Mouse (Mus musculus): ENCODE measurements around the gene Slc22a14. TPM values are rescaled to one million over a fixed set of nuclear protein-coding genes. Genes with fewer than 3 reads are reported as not detected.

Slc22a14 gene
- polyA plus RNA-seq, 1 experiment from 2014 or later, result 0.16 TPM

DNA sequence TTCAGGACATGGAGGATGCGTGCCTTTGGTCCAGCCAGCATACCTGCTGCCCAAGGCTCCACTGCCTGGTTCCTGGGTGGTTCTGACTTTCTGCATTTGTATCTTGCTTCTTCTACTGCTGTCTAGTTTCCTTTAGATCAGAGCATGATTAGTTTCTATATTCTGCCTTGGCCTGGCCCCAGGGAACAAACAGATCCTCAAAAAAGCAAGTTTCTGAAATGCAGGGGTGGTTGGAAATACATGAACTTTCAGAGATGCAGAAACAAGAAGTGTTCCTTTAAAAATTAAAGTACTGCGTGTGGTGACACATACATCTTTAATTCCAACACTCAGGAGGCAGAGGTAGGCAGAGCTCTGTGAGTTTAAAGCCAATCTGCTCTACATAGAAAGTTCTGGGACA is 30.5 kb downstream of the Slc22a14 start:
- H3K27me3 ChIP-seq (replicated peaks; ENCODE audit: control insufficient read depth, insufficient read depth, low read length), result no peaks in the 10 kb centered on the region
- H3K9me3 ChIP-seq (ENCODE audit: control insufficient read depth, low read length), result no peaks in the 10 kb centered on the region
- no peak overlapping the region for H3K4me3 ChIP-seq (ENCODE audit: low read length)
- H3K27ac ChIP-seq (ENCODE audit: low read length), result peak overlapping the region; percentile 31; the same call in 1 of the 2 replicates
- ATAC-seq, result no peak
- no peak overlapping the region for H3K4me2 ChIP-seq (ENCODE audit: low read depth, low read length)
- H3K4me1 ChIP-seq (ENCODE audit: control insufficient read depth, insufficient read depth, low read length), result peaks cover 15% of the 10 kb centered on the region
- 81% methylated on average over 2 of the region's 2 CpGs for WGBS
- H3K36me3 ChIP-seq (ENCODE audit: control insufficient read depth, insufficient read depth, low read length), result peaks cover 8% of the 10 kb centered on the region
- H3K9ac ChIP-seq (ENCODE audit: low read depth, low read length), result no peak overlapping the region

DNA sequence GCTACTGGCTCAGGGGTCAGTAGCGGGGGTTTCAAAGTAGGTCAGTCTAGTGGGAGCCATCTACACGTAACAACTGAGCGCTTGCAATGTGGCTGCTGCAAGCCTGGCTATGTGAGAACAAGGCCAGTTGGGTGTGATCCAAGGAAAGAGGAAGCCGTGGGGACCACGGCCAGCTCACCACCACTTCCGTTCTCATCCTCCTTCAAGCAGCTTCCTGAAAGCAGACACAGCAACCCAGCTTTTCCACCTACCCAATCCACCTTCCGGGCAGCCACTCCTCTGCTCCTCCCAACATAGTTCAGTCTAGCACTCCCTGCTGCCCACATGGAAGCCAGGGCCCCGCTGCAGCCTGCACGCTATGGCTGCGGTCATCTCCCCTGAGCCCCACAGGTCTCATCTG is 31.0 kb downstream of the Slc22a14 start:
- Histone ChIP-seq H3K36me3 (ENCODE audit: control insufficient read depth, insufficient read depth, low read length) (peaks cover 8% of the 10 kb centered on the region), H3K27me3 (replicated peaks; ENCODE audit: control insufficient read depth, insufficient read depth, low read length) (no peaks in the 10 kb centered on the region), H3K27ac (ENCODE audit: low read length) (peak overlapping the region; percentile 31), H3K4me1 (ENCODE audit: control insufficient read depth, insufficient read depth, low read length) (peaks cover 15% of the 10 kb centered on the region), H3K9me3 (ENCODE audit: control insufficient read depth, low read length) (no peaks in the 10 kb centered on the region), H3K4me3 (ENCODE audit: low read length) (no peak overlapping the region), H3K4me2 (ENCODE audit: low read depth, low read length) (no peak overlapping the region), H3K9ac (ENCODE audit: low read depth, low read length) (no peak overlapping the region)
- WGBS, result 54% methylated on average over 10 of the region's 10 CpGs
- ATAC-seq, result peak; percentile 50; the same call in 1 of the 2 replicates

DNA sequence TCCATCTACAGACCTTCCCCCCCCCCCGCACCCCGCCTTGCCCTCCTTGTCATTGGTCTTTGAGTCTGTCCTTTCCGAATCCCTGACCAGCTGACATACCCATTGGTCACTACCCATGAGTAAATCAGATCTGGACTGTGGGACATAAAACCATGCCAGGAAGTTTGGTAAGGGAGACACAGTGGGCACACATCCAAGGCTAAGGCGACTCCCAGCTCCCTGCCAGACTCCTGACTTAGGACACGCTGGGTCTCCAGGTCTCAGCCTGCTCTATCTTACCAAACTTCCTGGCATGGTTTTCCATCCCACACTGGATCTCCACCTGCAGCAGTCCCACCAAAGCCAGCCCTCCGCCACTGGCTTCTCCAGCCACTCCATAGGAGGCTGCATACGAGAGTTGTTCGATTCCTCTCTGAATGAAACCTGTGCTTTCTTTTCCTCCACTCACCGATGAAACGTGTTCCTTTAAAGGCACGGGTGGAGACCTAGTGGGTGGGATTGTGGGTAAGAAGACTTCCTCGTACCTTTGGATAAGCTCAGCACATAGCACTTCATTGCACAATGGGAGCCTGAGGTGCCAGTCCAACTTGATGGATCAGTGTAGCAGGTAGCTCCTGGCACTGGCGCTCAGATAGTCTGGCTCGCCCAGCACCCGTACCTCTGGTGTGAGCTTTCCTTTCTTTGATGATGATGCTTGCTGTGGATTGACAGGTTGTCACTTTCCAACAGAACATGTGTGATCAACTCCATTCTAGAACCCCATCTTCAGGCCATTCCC is 35.0 kb downstream of the Slc22a14 start:
- H3K9me3 ChIP-seq (ENCODE audit: control insufficient read depth, low read length), result no peaks in the 10 kb centered on the region
- WGBS, result 89% methylated on average over 15 of the region's 15 CpGs
- no peak overlapping the region for H3K4me3 ChIP-seq (ENCODE audit: low read length)
- no peak overlapping the region for H3K27ac ChIP-seq (ENCODE audit: low read length)
- H3K4me1 ChIP-seq (ENCODE audit: control insufficient read depth, insufficient read depth, low read length), result peaks cover 8% of the 10 kb centered on the region
- H3K27me3 ChIP-seq (replicated peaks; ENCODE audit: control insufficient read depth, insufficient read depth, low read length), result no peaks in the 10 kb centered on the region
- H3K36me3 ChIP-seq (ENCODE audit: control insufficient read depth, insufficient read depth, low read length), result no peaks in the 10 kb centered on the region
- no peak overlapping the region for H3K9ac ChIP-seq (ENCODE audit: low read depth, low read length)
- no peak overlapping the region for H3K4me2 ChIP-seq (ENCODE audit: low read depth, low read length)
- no peak for ATAC-seq

DNA sequence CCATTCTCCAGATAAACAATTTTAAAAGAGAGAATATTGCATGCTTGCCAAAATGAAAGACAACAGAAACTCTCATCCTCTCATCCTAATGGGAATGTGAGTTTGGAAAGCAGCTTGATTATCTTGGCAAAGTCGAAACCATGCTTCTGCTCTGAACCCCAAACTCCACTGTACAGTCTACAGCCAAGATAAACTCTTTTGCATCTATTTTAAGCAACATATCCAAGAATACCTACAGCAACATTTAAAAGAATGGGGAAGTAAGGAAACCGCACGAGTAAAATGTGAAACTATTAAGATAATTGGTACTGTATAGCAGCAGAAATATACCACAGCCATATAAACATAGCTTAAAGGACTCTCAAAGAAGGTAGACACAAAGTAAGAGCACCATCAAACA is 36.9 kb downstream of the Slc22a14 start:
- Histone ChIP-seq H3K9me3 (ENCODE audit: control insufficient read depth, low read length) (no peaks in the 10 kb centered on the region), H3K4me1 (ENCODE audit: control insufficient read depth, insufficient read depth, low read length) (no peaks in the 10 kb centered on the region), H3K4me2 (ENCODE audit: low read depth, low read length) (no peak overlapping the region), H3K27me3 (replicated peaks; ENCODE audit: control insufficient read depth, insufficient read depth, low read length) (no peaks in the 10 kb centered on the region), H3K36me3 (ENCODE audit: control insufficient read depth, insufficient read depth, low read length) (no peaks in the 10 kb centered on the region), H3K27ac (ENCODE audit: low read length) (no peak overlapping the region), H3K9ac (ENCODE audit: low read depth, low read length) (no peak overlapping the region), H3K4me3 (ENCODE audit: low read length) (no peak overlapping the region)
- ATAC-seq, result no peak
- 86% methylated on average over 3 of the region's 3 CpGs for whole genome bisulfite sequencing

DNA sequence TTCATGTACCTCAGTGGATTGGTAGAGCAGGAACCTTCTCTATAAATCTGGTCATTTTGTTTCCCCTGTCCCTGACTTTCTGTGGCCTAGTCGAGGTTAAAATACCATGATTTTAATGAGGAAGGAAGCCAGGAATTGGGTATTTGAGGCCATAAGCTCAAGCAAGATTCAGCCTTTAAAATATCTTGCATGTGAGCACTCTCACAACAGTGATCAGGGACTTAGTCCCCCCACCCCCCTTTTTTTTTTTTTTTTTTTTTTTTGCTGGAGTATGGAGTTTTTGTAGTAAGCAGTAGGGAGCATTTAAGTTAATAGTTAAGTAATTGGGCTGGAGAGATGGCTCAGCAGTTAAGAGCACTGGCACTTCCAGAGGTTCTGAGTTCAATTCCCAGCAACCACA is 41.2 kb downstream of the Slc22a14 start:
- H3K4me1 ChIP-seq (ENCODE audit: control insufficient read depth, insufficient read depth, low read length), result peaks cover 7% of the 10 kb centered on the region; the same call in 1 of the 2 replicates
- H3K9me3 ChIP-seq (ENCODE audit: control insufficient read depth, low read length), result no peaks in the 10 kb centered on the region
- no peak overlapping the region for H3K4me2 ChIP-seq (ENCODE audit: low read depth, low read length)
- H3K27me3 ChIP-seq (replicated peaks; ENCODE audit: control insufficient read depth, insufficient read depth, low read length), result no peaks in the 10 kb centered on the region
- no peak for ATAC-seq
- no peaks in the 10 kb centered on the region for H3K36me3 ChIP-seq (ENCODE audit: control insufficient read depth, insufficient read depth, low read length)
- no peak overlapping the region for H3K27ac ChIP-seq (ENCODE audit: low read length)
- H3K9ac ChIP-seq (ENCODE audit: low read depth, low read length), result no peak overlapping the region
- H3K4me3 ChIP-seq (ENCODE audit: low read length), result no peak overlapping the region
- 67% methylated on average over 1 of the region's 1 CpGs for WGBS

- no peaks in the 10 kb centered on the region for H3K27me3 ChIP-seq (replicated peaks; ENCODE audit: control insufficient read depth, insufficient read depth, low read length)
- H3K9me3 ChIP-seq (ENCODE audit: control insufficient read depth, low read length), result no peaks in the 10 kb centered on the region
- H3K4me1 ChIP-seq (ENCODE audit: control insufficient read depth, insufficient read depth, low read length), result peaks cover 7% of the 10 kb centered on the region; the same call in 1 of the 2 replicates
- peak overlapping the region; percentile 70 for H3K9ac ChIP-seq (ENCODE audit: low read depth, low read length)
- WGBS, result 4% methylated on average over 9 of the region's 9 CpGs
- H3K27ac ChIP-seq (ENCODE audit: low read length), result peak overlapping the region; percentile 88
- no peaks in the 10 kb centered on the region for H3K36me3 ChIP-seq (ENCODE audit: control insufficient read depth, insufficient read depth, low read length)
- peak overlapping the region; percentile 90 for H3K4me3 ChIP-seq (ENCODE audit: low read length)
- H3K4me2 ChIP-seq (ENCODE audit: low read depth, low read length), result peak overlapping the region; percentile 67
- ATAC-seq, result peak; percentile 5
These were observed 42.1 kb downstream of the Slc22a14 start for GRCm38 (mm10) chr9:119323260-119323645.

DNA sequence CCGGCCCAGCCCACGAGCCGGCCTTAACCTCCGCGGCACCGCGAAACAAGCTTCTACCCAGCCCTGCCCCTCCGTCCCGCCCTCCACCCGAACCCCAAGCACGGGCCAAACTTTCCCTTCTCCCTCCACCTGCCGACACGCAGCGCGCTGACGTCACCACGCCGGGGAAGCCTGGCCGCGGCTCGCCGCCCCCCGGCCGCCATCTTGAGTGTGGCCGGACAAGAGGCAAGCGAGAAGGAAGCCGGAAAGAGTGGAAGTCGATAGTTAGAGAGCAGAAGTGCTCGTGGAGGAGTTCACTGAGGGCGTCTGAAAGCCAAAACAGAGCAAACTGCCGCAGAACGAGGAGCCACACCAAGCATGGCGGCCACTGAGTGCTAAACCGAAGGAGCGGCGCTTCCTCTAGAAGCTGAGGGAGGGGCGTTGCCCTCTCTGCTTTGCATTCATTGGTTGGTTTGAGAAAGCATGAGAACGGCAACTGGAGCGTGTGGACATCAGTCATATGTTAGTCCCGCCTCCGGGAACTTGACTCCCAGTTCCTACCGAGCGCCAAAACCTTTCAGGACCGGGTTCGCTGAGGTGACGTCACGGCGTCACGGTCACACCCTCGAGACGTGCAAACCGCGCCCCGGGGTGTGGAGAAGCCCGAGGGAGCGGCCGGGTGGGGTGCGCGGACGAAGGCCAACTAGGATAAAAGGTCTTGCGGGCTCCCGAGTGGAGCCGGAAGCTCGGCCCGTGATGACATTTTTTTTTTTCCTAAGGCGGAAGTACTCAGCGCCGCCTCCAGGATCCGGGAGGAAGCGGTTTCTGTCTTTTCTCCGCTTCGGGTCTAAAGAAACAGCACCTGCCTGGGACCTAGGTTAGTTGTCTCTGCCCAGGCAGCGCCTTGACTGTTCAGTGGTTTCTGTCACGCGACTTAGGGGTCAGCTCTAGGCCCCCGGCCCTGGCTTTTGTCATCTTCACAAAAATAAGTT is 42.8 kb downstream of the Slc22a14 start, which contains the start of gene Oxsr1:
Oxsr1 (minus strand) TSS at position 139 of the 971 bp plus-strand sequence.
- Histone ChIP-seq H3K36me3 (ENCODE audit: control insufficient read depth, insufficient read depth, low read length) (no peaks in the 10 kb centered on the region), H3K9me3 (ENCODE audit: control insufficient read depth, low read length) (no peaks in the 10 kb centered on the region), H3K27ac (ENCODE audit: low read length) (peak within 1 kb of the TSS; percentile 88), H3K4me3 (ENCODE audit: low read length) (peak within 1 kb of the TSS; percentile 90), H3K4me2 (ENCODE audit: low read depth, low read length) (peak within 1 kb of the TSS; percentile 95), H3K27me3 (replicated peaks; ENCODE audit: control insufficient read depth, insufficient read depth, low read length) (no peaks in the 10 kb centered on the region), H3K9ac (ENCODE audit: low read depth, low read length) (peak within 1 kb of the TSS; percentile 91), H3K4me1 (ENCODE audit: control insufficient read depth, insufficient read depth, low read length) (peaks cover 7% of the 10 kb centered on the region; the same call in 1 of the 2 replicates)
- peak; percentile 98 for ATAC-seq
- WGBS, result under 1% methylated on average over 76 of the region's 76 CpGs

DNA sequence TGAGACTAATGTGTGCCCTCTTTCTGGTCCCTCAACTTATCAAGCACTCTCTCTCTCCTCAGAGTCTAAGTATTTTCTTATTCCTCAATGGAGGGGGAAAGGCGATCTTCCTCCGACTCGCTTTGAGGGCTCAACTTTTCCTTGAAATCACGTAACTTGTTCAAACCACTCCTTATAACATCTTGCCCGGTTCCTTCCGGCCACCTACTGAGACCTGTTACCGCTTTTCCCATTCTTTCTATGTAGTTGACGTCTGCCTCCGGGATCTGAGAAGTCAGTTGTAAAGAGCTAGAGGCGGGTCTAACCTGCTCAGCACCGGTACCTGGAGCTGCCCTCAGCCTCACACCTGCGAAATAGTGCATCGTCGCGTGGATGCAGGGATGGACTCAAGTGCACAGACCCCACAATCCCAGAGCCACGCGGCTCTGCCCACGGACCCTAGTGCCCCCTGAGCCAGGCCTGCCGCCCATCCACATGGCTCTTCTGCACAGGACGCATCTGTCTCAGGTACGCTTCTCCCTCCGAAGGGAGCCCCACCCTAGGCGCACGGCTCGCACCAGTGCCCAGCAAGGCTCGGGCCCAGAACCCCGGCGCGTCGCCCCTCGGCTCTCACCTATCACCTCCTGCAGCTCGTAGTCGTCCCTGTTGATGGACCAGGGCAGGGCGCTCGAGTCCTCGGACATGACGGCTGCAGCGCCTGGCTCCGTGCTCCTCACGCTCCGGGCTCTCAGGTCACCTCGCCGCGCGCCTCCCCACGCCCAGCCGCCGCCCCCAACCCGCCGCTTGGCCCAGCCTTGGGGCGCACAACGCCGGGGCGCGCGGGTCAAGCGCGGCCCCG is 43.7 kb downstream of the Slc22a14 start:
- Histone ChIP-seq H3K9ac (ENCODE audit: low read depth, low read length) (peak overlapping the region; percentile 91), H3K36me3 (ENCODE audit: control insufficient read depth, insufficient read depth, low read length) (no peaks in the 10 kb centered on the region), H3K9me3 (ENCODE audit: control insufficient read depth, low read length) (no peaks in the 10 kb centered on the region), H3K4me1 (ENCODE audit: control insufficient read depth, insufficient read depth, low read length) (peaks cover 7% of the 10 kb centered on the region; the same call in 1 of the 2 replicates), H3K4me3 (ENCODE audit: low read length) (peak overlapping the region; percentile 90), H3K27ac (ENCODE audit: low read length) (peak overlapping the region; percentile 85), H3K4me2 (ENCODE audit: low read depth, low read length) (peak overlapping the region; percentile 95), H3K27me3 (replicated peaks; ENCODE audit: control insufficient read depth, insufficient read depth, low read length) (no peaks in the 10 kb centered on the region)
- peak; percentile 39 for ATAC-seq
- WGBS, result under 1% methylated on average over 59 of the region's 59 CpGs
